Mouse (Mus musculus): ENCODE data around the gene Wnt10b.
"Not testable (repeated sequence)": the region's sequence is repeated elsewhere in the genome, so short reads cannot be mapped to it uniquely, and the experiment has no call there.

Wnt10b gene

DNA sequence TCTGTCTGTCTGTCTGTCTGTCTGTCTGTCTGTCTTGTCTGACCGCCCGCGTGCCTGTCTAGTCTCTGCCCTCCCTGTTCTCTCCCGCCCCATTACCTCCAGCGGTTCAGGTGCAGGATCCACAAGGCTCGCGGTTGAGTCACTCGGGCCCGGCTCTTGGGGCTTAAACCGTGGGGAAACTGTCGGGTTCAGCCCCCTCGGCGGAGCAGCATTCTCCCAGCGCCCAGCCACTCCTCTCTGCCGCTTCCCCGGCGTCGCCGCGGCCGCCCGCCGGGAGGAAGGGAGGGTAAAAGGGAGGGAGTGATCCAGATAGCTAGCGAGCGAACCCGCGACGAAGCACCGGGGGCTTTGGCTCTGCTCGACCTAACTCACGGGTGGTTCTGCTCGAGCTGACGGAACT lies at the start of gene Wnt10b:
TSS of gene Wnt10b (minus strand) at position 389 of the 400 bp plus-strand sequence.
- peak; percentile 52 for DNase-seq (ENCODE audit: extremely low read depth, insufficient read length, low spot score)

DNA sequence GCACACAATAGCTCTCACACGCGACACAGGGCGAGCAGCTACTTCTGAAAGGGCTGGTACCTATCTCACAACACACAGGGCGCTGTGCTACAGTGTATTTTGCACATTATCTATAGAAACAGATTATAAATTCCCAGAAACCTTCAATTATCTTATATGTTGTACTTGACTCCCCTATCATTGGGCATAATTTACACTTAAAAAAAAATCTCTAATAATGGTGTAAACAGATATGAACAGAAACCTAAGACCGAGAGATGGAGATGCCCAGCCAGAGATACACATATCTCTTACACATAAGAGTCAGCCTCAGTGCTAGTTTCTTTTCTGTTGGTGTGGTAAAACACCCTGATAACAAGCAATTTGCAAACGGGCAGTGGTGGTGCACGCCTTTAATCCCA lies 49.7 kb upstream of the Wnt10b start:
- no peak for DNase-seq (ENCODE audit: extremely low read depth, insufficient read length, low spot score)

DNA sequence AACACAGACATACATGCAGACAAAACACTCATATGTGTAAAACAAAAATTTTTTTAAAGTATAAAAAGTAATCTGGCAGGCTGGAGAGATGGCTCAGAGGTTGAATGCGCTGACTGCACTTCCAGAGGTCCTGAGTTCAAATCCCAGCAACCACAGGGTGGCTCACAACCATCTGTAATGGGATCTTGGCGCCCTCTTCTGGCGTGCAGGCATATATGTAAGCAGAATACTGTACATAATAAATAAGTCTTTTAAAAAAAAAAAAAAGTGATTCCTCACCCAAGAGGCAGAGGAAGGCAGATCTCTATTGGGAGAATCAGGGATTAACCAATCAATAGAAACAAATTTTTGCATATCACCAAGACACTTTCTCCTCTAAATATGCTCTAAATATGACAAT lies 45.5 kb upstream of the Wnt10b start:
- DNase-seq (ENCODE audit: extremely low read depth, insufficient read length, low spot score), result no peak

DNA sequence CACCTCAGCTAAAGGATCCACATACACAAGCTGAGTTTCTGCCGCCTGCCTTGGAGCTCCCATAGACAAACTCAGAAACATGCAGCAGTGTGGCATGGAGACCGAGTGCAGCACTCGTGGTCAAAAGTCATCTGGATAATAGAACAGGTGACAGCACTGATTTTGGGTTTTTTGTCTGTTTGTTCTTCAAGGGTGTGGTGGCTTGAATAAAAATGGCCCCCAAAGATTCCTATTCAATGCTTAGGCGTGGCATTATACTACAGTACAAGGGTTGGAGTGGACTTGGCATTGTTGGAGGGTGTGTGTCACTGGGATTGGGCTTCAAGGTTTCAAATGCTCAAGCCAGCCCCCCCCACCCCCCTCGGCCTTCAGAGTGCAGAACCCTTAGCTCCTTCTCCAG lies 44.2 kb upstream of the Wnt10b start:
- DNase-seq (ENCODE audit: extremely low read depth, insufficient read length, low spot score), result no peak

GRCm38 (mm10) chr15:98821403-98821802 lies 43.5 kb upstream of the Wnt10b start:
- no peak for DNase-seq (ENCODE audit: extremely low read depth, insufficient read length, low spot score)

DNA sequence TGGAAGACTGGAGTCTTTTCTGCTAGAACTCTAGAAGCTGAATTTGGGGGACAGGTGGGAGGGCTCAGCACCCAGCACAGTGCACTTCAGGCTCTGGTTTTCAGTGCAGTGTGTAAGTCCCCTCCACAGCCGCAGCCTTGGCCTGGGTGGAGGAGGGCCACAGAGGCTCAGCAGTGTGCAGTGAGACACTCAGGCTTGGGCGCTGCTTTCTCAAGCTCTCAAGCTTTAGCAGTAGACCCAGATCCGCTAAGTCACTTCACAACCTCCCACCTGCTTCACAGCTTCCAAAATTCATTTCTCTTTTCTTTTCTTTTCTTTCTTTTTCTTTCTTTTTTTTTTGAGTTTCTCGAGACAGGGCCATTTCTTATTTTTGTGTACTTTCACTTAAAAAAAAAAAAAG lies 43.0 kb upstream of the Wnt10b start:
- no peak for DNase-seq (ENCODE audit: extremely low read depth, insufficient read length, low spot score)

DNA sequence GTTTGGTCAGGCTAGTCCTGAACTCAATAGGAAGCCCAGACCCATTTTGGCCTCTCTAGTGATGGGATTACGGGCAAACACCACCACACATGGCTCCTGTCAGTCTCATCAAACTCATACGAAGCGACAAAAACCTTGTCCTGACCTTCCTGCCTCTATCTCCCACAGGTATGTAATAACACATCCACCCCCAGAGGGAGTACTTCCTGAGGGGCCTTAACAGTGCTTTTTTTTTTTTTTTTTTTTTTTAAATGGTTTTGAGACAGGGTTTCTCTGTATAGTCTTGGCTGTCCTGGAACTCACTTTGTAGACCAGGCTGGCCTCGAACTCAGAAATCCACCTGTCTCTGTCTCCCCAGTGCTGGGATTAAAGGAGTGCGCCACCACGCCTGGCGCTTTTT lies 40.2 kb upstream of the Wnt10b start:
- DNase-seq (ENCODE audit: extremely low read depth, insufficient read length, low spot score), result no peak

DNA sequence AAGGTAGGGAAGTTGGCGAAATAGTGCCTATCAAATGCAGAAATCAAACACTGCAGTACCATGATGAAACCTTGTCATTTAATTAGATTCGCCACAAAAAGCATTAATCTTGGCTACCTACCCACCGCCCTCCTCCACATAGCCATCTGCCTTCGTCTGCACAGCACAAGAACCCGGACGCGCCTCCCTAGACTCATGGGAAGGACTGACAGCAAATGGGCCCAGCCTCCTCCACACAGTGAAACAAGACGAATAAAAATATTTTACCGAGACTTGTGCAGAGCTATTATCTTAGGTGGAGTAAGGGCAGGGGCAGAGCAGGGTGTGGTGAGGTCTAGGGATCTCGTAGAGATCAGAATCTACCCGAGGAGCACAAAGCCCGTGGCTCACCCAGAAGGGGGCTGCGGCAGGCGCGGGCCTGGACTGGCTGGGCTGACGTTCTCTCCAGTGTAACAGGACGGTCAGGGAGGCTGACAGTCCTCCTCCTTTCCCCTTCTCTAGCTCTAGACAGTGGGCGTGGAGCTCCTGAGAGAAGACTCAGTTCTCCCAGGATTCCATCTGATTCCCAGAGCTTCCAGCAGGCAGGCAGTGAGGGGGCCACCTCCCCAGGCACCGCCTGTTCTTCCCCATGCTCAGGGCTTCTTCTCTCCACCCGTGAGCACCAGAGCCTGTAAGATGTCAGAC lies 34.9 kb upstream of the Wnt10b start:
- no peak for DNase-seq (ENCODE audit: extremely low read depth, insufficient read length, low spot score)

DNA sequence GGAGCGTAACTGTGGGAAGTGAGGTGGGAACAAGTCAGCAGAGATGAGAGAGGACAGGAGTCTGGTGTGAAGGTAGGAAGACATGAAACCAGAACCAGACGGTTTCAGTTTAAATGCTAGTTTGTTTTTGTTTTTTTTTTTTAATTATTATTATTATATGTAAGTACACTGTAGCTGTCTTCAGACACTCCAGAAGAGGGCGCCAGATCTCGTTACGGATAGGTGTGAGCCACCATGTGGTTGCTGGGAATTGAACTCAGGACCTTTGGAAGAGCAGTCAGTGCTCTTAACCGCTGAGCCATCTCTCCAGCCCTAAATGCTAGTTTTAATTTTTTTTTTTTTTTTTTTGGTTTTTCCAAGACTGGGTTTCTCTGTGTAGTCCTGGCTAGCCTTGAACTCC lies 32.3 kb upstream of the Wnt10b start:
- not testable (repeated sequence) for DNase-seq (ENCODE audit: extremely low read depth, insufficient read length, low spot score)

- no peak for DNase-seq (ENCODE audit: extremely low read depth, insufficient read length, low spot score)
Measured at GRCm38 (mm10) chr15:98809390-98809789, 31.4 kb upstream of the Wnt10b start, which contains the start of gene Ddn. TSS of gene Ddn (minus strand) at chr15:98809490.

DNA sequence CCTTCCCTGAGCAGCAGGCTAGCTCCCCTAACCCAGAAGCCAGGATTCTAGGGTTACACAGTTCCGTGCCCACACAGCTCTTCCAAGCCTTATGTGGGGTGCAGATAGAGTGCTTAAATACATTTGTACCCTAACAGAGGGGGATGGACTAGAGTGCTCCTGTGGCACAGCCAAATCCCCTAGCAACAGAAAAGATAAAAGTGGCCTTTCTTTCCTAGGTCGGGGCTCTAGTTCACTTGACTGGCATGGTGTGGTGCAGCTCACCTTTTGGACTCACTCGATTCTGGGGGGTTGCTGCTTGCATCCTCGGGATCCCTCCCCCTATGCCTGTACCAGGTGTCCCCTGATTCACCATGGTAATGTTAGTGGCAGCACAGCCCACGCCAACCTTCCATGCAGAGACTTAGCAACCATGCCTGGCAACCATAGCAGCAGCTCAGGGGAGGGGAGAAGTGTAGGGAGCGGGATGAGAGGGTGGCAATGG lies 30.7 kb upstream of the Wnt10b start:
- no peak for DNase-seq (ENCODE audit: extremely low read depth, insufficient read length, low spot score)

GRCm38 (mm10) chr15:98807895-98808650 lies 30.1 kb upstream of the Wnt10b start:
- no peak for DNase-seq (ENCODE audit: extremely low read depth, insufficient read length, low spot score)

DNA sequence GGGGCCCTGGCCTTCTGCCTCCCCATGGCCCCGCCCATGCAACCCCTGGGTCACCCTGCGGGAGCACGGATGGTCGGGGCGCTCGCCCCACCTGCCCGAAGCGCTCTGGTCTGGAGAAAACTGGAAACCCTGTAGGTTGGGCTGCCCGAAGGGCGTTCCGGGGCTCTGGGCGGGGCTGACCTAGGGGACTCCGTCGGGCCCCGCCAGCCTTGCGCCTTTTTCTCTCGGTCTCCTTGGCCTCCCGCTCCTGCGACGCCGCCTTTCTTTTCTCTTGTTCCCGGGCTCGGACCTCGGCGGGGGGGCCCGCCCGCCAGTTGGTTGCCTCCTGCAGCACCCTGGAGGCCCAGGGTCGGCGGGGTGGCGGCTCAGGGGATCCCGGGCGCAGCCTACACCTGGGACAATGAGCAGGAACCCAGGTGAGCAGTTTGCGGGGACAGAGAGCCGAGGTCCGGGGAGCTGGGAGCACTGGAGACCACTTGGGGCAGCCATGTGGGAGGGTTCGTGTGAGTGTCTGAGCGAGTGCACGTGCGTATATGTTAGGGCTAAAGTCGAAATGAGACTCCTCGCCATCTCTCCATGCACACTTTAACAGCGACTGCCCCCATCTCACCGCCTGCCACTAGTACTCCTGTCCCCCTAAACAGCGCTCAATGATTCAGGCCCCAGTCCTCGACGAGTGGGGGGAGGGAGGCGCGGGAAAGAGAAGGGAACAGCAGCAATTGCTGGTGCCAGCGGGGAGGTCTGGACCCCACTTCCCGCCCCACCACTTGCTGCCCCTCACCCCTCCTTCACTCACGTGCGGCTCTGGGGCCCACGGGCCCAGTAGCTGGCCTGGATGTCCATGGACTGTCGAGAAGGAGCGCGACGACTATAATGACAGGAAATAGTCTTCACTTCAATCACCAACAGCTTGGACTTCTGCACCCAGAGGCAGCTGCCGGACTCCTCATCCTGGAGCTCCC lies 29.1 kb upstream of the Wnt10b start:
- DNase-seq (ENCODE audit: extremely low read depth, insufficient read length, low spot score), result no peak

- DNase-seq (ENCODE audit: extremely low read depth, insufficient read length, low spot score), result no peak
Measured at GRCm38 (mm10) chr15:98806071-98806808, 28.3 kb upstream of the Wnt10b start.

- no peak for DNase-seq (ENCODE audit: extremely low read depth, insufficient read length, low spot score)
Measured at GRCm38 (mm10) chr15:98805324-98806040, 27.5 kb upstream of the Wnt10b start.

- peak; percentile 79 for DNase-seq (ENCODE audit: extremely low read depth, insufficient read length, low spot score)
Measured at GRCm38 (mm10) chr15:98804054-98804453, 26.1 kb upstream of the Wnt10b start.

- no peak for DNase-seq (ENCODE audit: extremely low read depth, insufficient read length, low spot score)
Measured at GRCm38 (mm10) chr15:98802926-98803325, 25.0 kb upstream of the Wnt10b start.

GRCm38 (mm10) chr15:98799396-98799795 lies 21.4 kb upstream of the Wnt10b start:
- DNase-seq (ENCODE audit: extremely low read depth, insufficient read length, low spot score), result no peak

GRCm38 (mm10) chr15:98798903-98799302 lies 21.0 kb upstream of the Wnt10b start:
- DNase-seq (ENCODE audit: extremely low read depth, insufficient read length, low spot score), result no peak

Data from 3134 (cell line).